Mouse (Mus musculus) liver, embryonic 14.5 days (tissue): Measurements from ENCODE around the gene Fam117b.

Experiments used
- CTCF ChIP-seq: IDR thresholded peaks from 2 replicates; pipeline ENCODE4 v1.5.1; 2016; ENCODE audit warnings: antibody characterized with exemption, low read depth, control low read depth
- EP300 ChIP-seq: IDR thresholded peaks from 2 replicates; pipeline ENCODE4 v1.6.1; 2016; ENCODE audit warnings: antibody characterized with exemption, low read depth

DNA sequence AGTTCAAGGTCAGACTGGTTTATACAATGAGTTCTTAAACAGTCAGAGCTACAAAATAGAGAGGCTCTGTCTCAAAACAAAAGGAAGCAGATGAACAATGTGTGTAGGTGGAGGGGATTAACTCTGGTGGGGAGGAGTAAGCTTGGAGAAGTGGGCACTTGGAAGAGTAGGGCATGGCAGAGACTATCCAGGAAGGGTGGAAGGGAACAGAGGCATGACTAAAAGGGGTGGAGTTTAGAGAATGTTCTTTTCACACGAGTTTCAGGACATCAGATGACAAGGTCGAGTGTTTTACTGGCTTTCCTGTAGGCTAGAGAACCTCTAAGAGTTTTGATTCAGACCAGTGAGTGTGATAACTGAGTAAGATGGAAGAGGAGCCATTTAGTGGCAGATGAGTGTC, 5.1 kb upstream of the Fam117b start:
- TF ChIP-seq EP300, result no peak
- no peak for TF ChIP-seq CTCF
